Mouse (Mus musculus): ENCODE measurements around the gene Gm10477. TPM values are rescaled to one million over a fixed set of nuclear protein-coding genes. Genes with fewer than 3 reads are reported as not detected.
"Not testable (repeated sequence)": the region's sequence is repeated elsewhere in the genome, so short reads cannot be mapped to it uniquely, and the experiment has no call there.

Gene Gm10477
- not detected for total RNA-seq (2021)
- long read RNA-seq, experiment 1 = 0 reads
- long read RNA-seq, experiment 2 = 0 reads

GRCm38 (mm10) chrX:56524442-56524841 is at the start of gene Gm10477:
Gene Gm10477 (plus strand): TSS chrX:56524742.
- DNase-seq; intact Hi-C loops (cut with DNase I; ENCODE audit: low total_unique reads): not testable (repeated sequence)

GRCm38 (mm10) chrX:56477553-56477952 is 47.0 kb upstream of the Gm10477 start:
- DNase-seq = no peak
- intact Hi-C loops (cut with DNase I; ENCODE audit: low total_unique reads) = no loop called here

- no peak for DNase-seq
- intact Hi-C loops (cut with DNase I; ENCODE audit: low total_unique reads) = no loop called here
Measured at GRCm38 (mm10) chrX:56481906-56482305, 42.6 kb upstream of the Gm10477 start.

- intact Hi-C loops (cut with DNase I; ENCODE audit: low total_unique reads) = loop anchor here (5.0 kb wide), 1 partner anchor 62 kb away; no protein-coding TSS in a partner anchor
- DNase-seq = peak; percentile 62
Measured at GRCm38 (mm10) chrX:56489758-56490157, 34.8 kb upstream of the Gm10477 start.

GRCm38 (mm10) chrX:56497241-56497640 is 27.3 kb upstream of the Gm10477 start:
- intact Hi-C loops (cut with DNase I; ENCODE audit: low total_unique reads) = no loop called here
- DNase-seq = peak; percentile 56

- intact Hi-C loops (cut with DNase I; ENCODE audit: low total_unique reads) = no loop called here
- peak; percentile 38 for DNase-seq
Measured at GRCm38 (mm10) chrX:56531266-56531665, 6.7 kb downstream of the Gm10477 start.

GRCm38 (mm10) chrX:56537162-56537561 is 12.6 kb downstream of the Gm10477 start:
- intact Hi-C loops (cut with DNase I; ENCODE audit: low total_unique reads) = no loop called here
- DNase-seq = no peak

- intact Hi-C loops (cut with DNase I; ENCODE audit: low total_unique reads) = no loop called here
Measured at GRCm38 (mm10) chrX:56549506-56549905, 25.0 kb downstream of the Gm10477 start, which contains the start of gene Gm648. Gene Gm648 (minus strand): TSS chrX:56549606.

GRCm38 (mm10) chrX:56553584-56553983 is 29.0 kb downstream of the Gm10477 start:
- intact Hi-C loops (cut with DNase I; ENCODE audit: low total_unique reads) = no loop called here
- no peak for DNase-seq

More at GRCm38 (mm10) chrX:56549506-56549905, 25.0 kb downstream of the Gm10477 start, which contains the start of gene Gm648:
- DNase-seq = no peak

GRCm38 (mm10) chrX:56572465-56572864 is 47.9 kb downstream of the Gm10477 start:
- peak; percentile 9 for DNase-seq
- intact Hi-C loops (cut with DNase I; ENCODE audit: low total_unique reads) = no loop called here

Other genes with a start within 250 kb of the Gm10477 start
- 1 to 10 TPM; 2.7 to 3.1 TPM for gene Zfp449, start 178.3 kb upstream of the Gm10477 start, total RNA-seq (2021)
- gene Smim10l2a, start 150.2 kb upstream of the Gm10477 start, total RNA-seq (2021) = under 1 TPM; 0.09 to 0.14 TPM
- gene Gm2174, start 76.8 kb upstream of the Gm10477 start, total RNA-seq (2021) = under 1 TPM in 1 of 2 experiments, not detected in 1; 0.91 TPM
- gene Ints6l, start 69.9 kb upstream of the Gm10477 start, total RNA-seq (2021) = 1 to 10 TPM; 5.9 to 6.0 TPM
- not detected for gene Gm648, start 24.9 kb downstream of the Gm10477 start, total RNA-seq (2021)
- gene Mmgt1, start 73.3 kb downstream of the Gm10477 start, total RNA-seq (2021) = 10 to 100 TPM; 16.7 to 17.4 TPM
- 10 to 100 TPM; 14.9 to 19.7 TPM for gene Slc9a6, start 85.0 kb downstream of the Gm10477 start, total RNA-seq (2021)
- 1,000 to 10,000 TPM; 1,001 to 1,517 TPM for gene Fhl1, start 207.0 kb downstream of the Gm10477 start, total RNA-seq (2021)

Data from gastrocnemius, postnatal 14 days (tissue).